Mouse (Mus musculus): ENCODE results near the gene Pcnp. TPM values are rescaled to one million over a fixed set of nuclear protein-coding genes. Genes with fewer than 3 reads are reported as not detected.
"Not testable (repeated sequence)": the region's sequence is repeated elsewhere in the genome, so short reads cannot be mapped to it uniquely, and the experiment has no call there.

Pcnp gene
- 99.7 and 101 TPM in 2 replicates for total RNA-seq (2015)
- 129 and 133 TPM in 2 replicates for total RNA-seq (2017)

DNA sequence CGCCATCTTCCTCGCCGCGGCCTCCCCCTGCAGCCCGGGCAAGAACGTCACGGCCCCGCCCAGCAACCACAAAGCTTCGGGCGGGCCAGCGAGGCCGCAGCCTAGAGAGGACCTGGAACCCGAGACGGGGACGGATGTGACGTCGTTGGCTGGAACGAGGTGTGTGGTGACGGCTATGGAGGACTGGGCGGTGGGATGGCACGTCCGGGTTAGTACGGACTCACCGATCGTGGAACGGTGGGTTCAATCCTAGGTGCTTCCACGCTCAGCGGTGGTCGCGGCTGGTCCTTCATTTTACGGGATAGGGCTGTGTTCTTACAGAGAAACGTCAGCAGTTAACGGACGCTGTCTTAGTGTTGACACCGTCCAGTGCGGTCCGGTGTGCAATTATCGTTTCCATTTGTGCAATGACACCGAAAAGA is at the start of gene Pcnp:
TSS of gene Pcnp (minus strand) at position 79 of the 422 bp plus-strand sequence.
- peak; percentile 94 for ATAC-seq (replicated peaks; ENCODE audit: poor library complexity)

DNA sequence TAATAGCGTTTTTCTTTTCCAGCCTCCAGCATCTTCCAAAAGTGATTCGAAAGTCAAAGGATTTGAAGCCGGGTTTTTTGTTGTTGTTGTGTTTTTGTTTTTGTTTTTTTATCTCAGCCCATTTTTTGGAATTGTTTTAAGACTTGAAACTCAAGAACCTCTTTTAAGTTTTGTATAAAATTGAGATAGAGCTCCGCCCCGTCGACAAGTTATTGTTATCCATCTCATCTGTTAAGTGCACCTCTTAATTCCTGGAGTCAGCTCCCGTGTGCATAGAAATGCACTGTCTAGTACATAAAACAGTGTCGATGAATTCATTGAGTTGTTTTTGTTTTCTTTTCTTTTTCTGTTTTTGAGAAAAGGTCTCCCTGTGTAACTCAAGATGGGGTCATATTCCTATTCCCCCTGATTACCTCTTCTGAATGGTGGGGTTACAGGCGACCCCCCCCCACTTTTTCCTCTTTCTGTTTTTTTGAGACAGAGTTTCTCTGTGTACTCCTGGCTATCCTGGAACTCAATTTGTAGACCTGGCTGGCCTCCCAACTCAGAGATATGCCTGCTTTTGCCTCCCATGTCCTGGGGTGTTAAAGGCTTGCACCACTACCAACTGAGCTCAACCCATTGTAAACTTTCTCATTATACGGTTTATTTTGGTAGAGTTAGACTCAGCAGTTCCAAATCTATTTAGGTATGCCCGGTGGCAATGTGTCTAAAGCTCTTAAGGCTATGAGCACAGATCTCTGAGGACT is 46.8 kb upstream of the Pcnp start:
- no peak for ATAC-seq (replicated peaks; ENCODE audit: poor library complexity)

DNA sequence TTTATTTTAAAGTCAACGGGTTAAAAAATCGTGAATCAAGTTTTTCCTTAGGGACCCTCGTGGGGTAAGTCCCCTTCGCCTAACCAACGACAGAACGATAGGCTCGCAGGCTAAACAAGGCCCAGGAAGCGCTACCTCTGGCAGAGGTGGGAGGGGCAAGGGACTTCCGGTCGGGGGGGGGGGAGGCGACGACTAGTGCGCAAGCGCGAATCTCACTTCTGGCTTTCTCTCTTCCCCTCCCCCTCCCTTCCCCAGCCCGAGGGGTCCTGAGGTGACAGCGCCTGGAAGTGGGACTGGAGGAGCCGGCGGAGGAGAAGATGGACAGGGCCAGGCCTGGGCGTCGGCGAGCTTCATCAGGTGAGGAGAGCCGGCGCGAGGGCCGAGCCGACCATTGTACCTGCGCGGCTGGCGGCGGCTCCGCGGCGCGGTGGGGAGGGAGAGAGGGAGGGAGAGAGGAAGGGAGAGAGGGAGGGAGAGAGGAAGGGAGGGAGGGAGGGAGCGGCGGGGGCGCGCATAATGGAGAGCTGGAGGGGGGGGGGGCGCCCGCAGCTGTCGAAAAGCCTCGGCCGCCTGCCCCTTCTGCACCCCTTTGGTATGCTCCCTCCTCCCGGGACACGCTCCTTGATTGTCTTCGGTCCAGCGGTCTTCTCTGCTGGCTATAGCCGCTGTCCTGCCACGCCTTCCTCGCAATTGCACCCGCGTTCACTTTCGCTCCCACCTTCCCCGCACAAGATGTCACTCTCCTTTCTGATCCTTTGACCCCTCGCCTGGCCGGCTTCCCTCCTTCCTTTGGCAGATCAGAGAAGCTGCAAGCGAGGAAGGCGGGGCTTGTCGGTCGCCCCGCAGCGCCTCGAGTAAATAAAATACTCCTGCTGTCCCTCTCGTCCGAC is 45.9 kb upstream of the Pcnp start:
- ATAC-seq (replicated peaks; ENCODE audit: poor library complexity): peak; percentile 57

DNA sequence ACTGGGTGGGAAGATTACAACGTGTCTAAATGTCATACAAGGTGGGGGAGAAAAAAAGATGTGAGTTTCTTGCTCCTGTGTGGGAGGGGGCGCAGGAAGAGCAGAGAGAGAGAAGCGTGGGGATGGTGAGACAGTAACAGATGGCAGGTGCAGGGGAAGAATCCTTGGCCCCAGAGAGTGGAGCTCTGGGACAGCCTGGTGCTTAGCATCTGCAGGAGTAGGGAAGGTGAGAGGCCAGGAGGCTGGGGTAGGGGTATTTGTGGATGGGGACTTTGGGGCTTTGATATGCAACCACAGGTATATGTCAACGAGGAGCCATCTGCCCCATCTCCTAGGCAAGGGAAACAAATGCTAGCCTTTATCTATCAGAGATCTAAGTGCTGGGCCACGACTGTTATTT is 45.0 kb upstream of the Pcnp start:
- no peak for ATAC-seq (replicated peaks; ENCODE audit: poor library complexity)

DNA sequence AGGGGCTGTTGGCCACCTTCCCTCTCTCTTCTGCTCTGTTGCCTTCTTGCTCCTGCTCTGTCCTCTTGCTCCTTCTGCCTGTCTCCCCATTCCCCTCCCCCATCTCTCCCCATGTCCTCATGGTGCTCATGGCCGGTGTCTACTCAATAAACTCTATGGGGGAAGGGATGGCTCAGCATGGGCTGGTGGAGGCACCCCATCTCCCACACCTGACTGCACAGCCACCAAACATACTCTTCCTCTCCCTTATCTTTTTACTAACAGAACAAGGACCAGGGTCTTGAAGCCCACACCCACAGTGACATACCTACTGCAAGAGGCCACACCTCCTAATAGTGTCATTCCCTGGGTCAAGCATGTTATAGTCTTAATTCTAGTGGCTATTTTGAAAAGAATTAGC is 44.6 kb upstream of the Pcnp start:
- ATAC-seq (replicated peaks; ENCODE audit: poor library complexity): no peak

- ATAC-seq (replicated peaks; ENCODE audit: poor library complexity): not testable (repeated sequence)
Observed at GRCm38 (mm10) chr16:56073150-56073549, 43.6 kb upstream of the Pcnp start.

GRCm38 (mm10) chr16:56072533-56072932 is 43.0 kb upstream of the Pcnp start:
- ATAC-seq (replicated peaks; ENCODE audit: poor library complexity): no peak

DNA sequence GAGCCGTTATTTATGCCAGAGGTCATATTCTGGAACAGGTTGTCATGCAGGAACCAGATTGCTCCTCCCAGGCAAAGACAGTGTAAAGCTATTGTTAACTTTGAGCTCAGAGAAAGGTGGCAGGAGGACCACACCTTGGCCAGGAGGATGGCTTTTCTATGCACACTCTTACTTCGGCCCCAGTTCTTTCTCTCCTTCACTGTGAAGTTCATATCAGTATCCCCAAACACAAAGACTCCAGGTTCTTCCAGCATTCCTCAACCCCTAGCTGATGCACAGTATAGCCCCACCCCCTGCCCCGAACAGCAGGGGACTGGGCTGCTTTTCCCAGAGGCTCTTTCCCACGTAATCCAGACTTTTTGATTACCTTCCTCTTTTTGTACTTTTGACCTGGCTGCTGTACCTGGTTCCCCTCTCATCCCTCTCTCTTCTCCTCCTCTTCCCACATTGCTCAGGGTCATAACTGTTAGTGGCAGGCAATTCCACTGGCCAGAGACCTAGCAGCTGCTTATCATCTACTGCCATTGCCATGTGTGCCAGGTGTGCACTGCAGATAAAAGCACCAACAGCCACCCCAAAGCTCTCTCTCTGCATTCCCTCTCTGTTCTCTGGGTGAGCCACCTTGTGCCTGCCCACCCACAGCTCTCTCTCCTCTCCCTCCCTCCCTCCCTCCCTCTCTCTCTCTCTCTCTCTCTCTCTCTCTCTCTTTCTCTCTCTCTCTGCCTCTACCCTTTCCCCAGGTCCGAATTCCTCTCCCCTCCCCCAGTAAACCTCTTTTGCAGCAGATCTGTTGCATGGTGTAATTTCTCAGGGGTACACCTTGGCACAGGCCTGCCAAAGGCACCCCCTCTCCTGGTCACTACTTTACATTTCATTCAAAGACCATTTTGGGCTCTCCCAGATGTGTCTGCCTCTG is 42.0 kb upstream of the Pcnp start:
- ATAC-seq (replicated peaks; ENCODE audit: poor library complexity): peak; percentile 79

- no peak for ATAC-seq (replicated peaks; ENCODE audit: poor library complexity)
Observed at GRCm38 (mm10) chr16:56068523-56069070, 39.1 kb upstream of the Pcnp start.

DNA sequence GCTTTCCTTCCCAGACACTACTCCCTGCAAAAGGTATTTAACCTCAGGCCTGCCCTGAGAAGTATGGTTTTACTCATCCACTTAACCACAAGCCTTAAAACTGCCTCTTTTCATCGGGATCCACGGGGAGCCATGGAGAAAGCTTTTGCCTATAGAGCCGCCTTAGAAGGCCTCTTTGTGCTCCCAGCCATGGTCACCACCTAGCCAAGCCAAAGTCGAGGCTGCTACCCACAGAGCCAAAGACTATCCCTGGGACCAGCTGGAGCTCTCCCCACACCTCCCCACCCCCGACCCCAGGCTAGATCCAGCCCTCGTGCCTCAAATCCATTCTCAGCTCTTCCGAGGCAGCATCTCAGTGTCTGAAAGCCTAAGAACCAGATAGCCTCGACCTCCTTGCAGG is 36.6 kb upstream of the Pcnp start:
- no peak for ATAC-seq (replicated peaks; ENCODE audit: poor library complexity)

DNA sequence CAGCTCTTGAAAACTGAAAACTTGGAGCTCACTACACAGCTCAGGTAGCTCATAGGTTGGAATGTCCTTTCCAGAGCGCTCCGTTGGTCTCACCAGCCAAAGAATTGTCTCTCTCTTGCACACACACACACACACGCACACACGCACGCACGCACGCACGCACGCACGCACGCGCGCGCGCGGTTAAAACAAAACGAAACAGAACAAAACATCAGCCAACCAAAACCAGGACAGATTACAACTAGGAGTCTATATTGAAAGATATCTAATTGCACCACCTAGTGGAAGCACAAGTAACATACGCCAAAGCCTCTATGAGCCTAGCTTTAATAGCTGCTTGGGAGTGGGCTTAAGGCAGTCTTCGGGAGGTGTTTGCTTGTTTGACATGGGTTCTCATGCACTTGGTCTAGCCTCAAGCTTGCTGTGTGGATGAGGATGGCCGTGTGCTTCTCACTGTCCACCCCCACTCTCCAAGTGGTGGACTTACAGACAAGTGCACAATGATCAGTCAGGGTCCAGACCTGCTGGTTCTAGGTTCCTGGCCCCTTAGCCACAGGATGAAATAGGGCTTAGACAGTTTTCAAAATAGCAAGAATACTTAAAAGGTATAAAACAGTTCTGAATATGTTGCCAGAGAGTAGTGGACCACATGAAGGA is 34.9 kb upstream of the Pcnp start:
- ATAC-seq (replicated peaks; ENCODE audit: poor library complexity): peak; percentile 88

DNA sequence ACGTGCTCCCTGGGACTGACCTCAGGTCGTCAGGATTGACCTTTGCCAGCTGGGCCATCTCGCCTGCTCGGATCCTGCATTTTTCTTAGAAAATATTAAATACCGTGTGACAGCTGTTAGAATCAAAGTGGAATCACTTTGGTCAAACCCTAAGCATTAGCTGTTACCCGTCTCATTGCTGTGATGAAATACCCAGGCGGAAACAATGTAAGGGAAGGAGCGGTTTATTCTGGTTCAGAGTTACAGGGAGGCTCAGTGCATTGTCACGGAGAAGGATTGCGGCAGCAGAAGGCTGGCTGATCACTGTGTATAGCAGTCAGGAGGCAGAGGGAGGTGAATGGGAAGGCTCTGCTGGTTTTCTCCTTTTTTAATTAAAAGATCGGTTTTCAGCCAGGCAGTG is 33.4 kb upstream of the Pcnp start:
- ATAC-seq (replicated peaks; ENCODE audit: poor library complexity): peak; percentile 64

DNA sequence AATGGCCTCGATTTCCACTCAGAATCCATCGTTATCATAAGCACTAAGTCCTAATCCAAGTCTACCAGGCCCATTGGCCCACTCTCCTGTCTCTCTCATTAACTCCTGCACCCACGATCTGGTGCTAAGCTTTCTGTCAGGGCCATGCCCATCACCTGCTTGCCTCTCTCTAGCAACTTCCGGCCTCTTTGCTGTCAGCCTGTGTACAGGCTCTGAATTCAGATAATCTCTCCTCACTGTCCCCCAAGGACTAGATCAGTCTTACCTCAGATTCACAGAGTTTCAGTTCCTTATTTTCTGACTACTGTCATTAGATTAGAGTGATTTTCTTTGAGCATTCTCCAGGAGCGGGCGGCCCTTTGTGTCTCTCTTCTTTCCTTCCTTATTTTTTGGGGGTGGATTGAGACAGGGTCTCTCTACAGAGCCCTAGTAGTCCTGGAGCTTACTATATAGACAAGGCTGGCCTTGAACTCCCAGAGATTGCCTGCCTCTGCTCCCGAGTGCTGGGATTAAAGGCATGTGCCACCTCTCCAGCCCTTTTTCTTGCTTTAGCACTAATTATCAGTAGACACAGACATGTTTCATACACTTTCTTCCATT is 32.6 kb upstream of the Pcnp start:
- ATAC-seq (replicated peaks; ENCODE audit: poor library complexity): peak; percentile 63

DNA sequence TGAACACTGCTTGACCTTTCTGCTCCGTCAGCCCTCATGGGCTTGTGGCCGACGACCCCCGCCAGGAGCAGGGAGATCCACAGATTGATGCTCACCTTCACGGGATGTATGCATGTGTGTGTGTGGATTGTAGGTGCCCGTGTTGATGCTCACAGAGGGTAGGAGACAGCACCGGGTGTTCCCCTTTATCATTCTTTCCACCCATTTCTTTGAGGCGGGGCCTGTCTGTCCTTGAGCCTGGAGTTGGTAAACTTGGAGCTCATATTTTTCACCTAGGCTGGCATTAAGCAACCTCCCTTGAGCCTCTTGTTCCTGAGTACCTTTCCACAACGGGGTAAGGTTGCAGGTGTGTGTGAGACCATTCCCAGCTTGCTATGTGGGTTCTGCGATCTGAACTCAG is 28.6 kb upstream of the Pcnp start:
- ATAC-seq (replicated peaks; ENCODE audit: poor library complexity): no peak

DNA sequence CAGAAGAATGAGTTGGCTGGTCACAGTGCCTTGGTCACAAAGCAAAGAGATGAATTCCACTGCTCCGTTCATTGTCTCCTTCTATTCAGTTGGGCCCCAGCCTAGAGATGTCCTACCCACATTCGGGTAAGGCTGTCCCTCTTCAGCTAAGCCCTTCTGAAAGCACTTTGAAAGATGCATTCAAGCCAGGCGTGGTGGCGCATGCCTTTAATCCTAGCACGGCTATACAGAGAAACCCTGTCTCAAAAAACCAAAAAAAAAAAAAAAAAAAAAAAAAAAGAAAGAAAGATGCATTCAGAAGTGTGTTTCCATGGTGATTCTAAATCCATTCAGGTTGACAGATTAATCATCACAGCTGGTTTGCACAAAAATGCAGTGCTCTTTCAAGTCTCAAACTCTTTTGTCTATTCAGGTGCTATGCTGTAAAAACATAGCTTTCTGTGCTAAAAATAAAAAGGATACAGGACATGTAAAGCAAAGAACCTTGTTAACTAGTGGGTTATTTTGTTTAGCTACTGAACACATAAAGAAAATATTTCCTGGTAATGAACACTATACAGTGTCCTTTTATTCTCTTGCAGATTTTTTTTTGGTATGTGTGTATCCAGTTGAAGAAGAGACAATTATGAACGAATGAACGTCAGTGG is 27.5 kb upstream of the Pcnp start:
- no peak for ATAC-seq (replicated peaks; ENCODE audit: poor library complexity)

DNA sequence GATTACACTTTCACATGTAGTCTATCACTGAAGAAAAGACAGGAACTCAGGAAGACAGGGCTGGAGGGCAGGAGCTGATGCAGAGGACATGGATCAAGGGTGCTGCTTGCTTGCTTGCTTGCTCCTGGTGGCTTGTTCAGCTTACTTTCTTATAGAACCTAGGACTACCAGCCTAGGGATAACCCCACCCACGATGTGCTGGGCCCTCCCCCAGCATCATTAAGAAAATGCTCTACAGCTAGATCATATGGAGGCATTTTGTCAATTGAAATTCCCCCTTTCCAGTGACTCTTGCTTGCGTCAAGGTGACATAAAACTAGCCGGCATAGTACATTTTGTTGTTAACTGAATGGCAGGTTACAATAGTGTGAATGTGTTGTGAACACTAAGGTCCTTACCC is 26.4 kb upstream of the Pcnp start:
- ATAC-seq (replicated peaks; ENCODE audit: poor library complexity): no peak

GRCm38 (mm10) chr16:56048038-56048437 is 18.5 kb upstream of the Pcnp start, which contains the start of gene Senp7:
TSS of gene Senp7 (plus strand) at chr16:56048338.
- not testable (repeated sequence) for ATAC-seq (replicated peaks; ENCODE audit: poor library complexity)

DNA sequence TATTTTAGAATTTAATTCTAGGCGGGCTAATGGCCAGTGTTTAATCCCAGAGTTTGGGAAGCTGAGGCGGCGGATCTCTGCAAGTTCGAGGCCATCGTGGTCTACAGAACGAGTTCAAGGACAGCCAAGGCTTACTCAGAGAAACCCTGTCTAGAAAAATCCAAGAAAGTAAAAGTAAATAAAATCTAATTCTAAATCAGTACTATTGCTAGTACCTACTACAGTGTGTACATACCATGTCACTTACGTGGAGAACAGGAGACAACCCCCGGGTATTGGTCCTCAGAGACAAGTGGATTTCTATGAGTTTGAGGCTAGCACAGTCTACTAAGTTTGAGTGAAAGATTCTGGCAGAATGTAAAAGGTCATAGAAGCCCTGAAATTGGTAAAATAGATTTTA is 8.6 kb upstream of the Pcnp start:
- no peak for ATAC-seq (replicated peaks; ENCODE audit: poor library complexity)

Data from megakaryocyte progenitor cell, adult 5-6 weeks (primary cell).